Mouse (Mus musculus) lung, embryonic 14.5 days (tissue): Measurements from ENCODE around the gene Ovgp1. TPM values are rescaled to one million over a fixed set of nuclear protein-coding genes. Genes with fewer than 3 reads are reported as not detected.

ENCODE experiments used
- ATAC-seq: fragments of 200-750 bp; cut with Nextera tagmentation; 2 replicates; pipeline ENCODE4 v1.8.0; 2017; ENCODE audit warnings: mild to moderate bottlenecking, moderate TSS enrichment, moderate library complexity; ENCODE audit not compliant: insufficient read depth
- DNase-seq: peaks from one replicate; pipeline ENCODE4 v3.0.0-alpha.2; 2015
- H3K27ac ChIP-seq: fragments of 300-500 bp; sonication (generic); 2 replicates; pipeline ENCODE4 v1.5.1; 2014; ENCODE audit warnings: low read depth, mild to moderate bottlenecking, moderate library complexity
- H3K27me3 ChIP-seq: fragments of 300-500 bp; sonication (generic); 2 replicates; pipeline ENCODE4 v1.6.1; 2014; ENCODE audit warnings: low read length, control low read depth; ENCODE audit not compliant: insufficient read depth
- H3K36me3 ChIP-seq: fragments of 300-500 bp; sonication (generic); 2 replicates; pipeline ENCODE4 v1.6.1; 2014; ENCODE audit warnings: control low read depth; ENCODE audit not compliant: insufficient read depth
- H3K4me1 ChIP-seq: fragments of 300-500 bp; sonication (generic); 2 replicates; pipeline ENCODE4 v1.6.1; 2014; ENCODE audit warnings: antibody characterized with exemption, control low read depth; ENCODE audit not compliant: insufficient read depth
- H3K4me2 ChIP-seq: fragments of 300-500 bp; sonication (generic); 2 replicates; pipeline ENCODE4 v1.6.1; 2014; ENCODE audit warnings: mild to moderate bottlenecking
- H3K4me3 ChIP-seq: fragments of 300-500 bp; sonication (generic); 2 replicates; pipeline ENCODE4 v1.5.1; 2014; ENCODE audit warnings: low read depth, low read length
- H3K9ac ChIP-seq: fragments of 300-500 bp; sonication (generic); 2 replicates; pipeline ENCODE4 v1.6.1; 2014
- H3K9me3 ChIP-seq: fragments of 300-500 bp; sonication (generic); 2 replicates; pipeline ENCODE4 v1.6.1; 2016; ENCODE audit warnings: low read depth, low read length, control low read depth
- CTCF ChIP-seq: IDR thresholded peaks from 2 replicates; pipeline ENCODE4 v1.5.1; 2016; ENCODE audit warnings: antibody characterized with exemption, low read depth
- WGBS: fragments of 180-500 bp; shearing (Covaris S2); extraction: QIAGEN DNeasy Blood & Tissue Kit; methylation state at CpG from one replicate; pipeline ENCODE4 v1.1.7; 2014; 5-methylcytosine and 5-hydroxymethylcytosine counted together
- polyA plus RNA-seq: library from polyadenylated mRNA; unstranded; fragments of >200 nt; fragmentation: Nextera tagmentation; extraction: Ambion mirVana; gene quantifications from 2 replicates; pipeline ENCODE4 v1.2.1, GENCODE M21; 2014

Ovgp1 gene
- polyA plus RNA-seq, 1 experiment from 2014 or later, result 2.4 TPM

- ATAC-seq, result peak; percentile 21; the same call in 1 of the 2 replicates
Observed at GRCm38 (mm10) chr3:105932240-105933071, 41.1 kb upstream of the Ovgp1 start, which contains the start of gene I830077J02Rik. Gene I830077J02Rik, minus strand, starts transcription at chr3:105932664.

GRCm38 (mm10) chr3:105933926-105934325, 39.6 kb upstream of the Ovgp1 start:
- Histone ChIP-seq H3K27ac (no peak overlapping the region), H3K27me3 (no peaks in the 10 kb centered on the region), H3K36me3 (peaks cover 3% of the 10 kb centered on the region; the same call in 1 of the 2 replicates), H3K4me2 (no peak overlapping the region), H3K4me3 (no peak overlapping the region), H3K4me1 (no peaks in the 10 kb centered on the region), H3K9ac (no peak overlapping the region), H3K9me3 (no peaks in the 10 kb centered on the region)
- 88% methylated on average over 6 of the region's 6 CpGs for WGBS
- no peak for ATAC-seq
- TF ChIP-seq CTCF, result no peak
- no peak for DNase-seq

More at GRCm38 (mm10) chr3:105932240-105933071, 41.1 kb upstream of the Ovgp1 start, which contains the start of gene I830077J02Rik:
- H3K27ac ChIP-seq, result no peak within 1 kb of the TSS
- 57% methylated on average over 8 of the region's 8 CpGs for WGBS
- H3K4me3 ChIP-seq, result no peak within 1 kb of the TSS
- peaks cover 3% of the 10 kb centered on the region; the same call in 1 of the 2 replicates for H3K36me3 ChIP-seq
- H3K4me1 ChIP-seq, result no peaks in the 10 kb centered on the region
- TF ChIP-seq CTCF, result no peak
- no peak within 1 kb of the TSS for H3K9ac ChIP-seq
- no peak within 1 kb of the TSS for H3K4me2 ChIP-seq
- H3K9me3 ChIP-seq, result no peaks in the 10 kb centered on the region
- no peak for DNase-seq
- no peaks in the 10 kb centered on the region for H3K27me3 ChIP-seq

GRCm38 (mm10) chr3:105935033-105935432, 38.5 kb upstream of the Ovgp1 start:
- ATAC-seq (no peak; the same call in 1 of the 2 replicates), DNase-seq (peak; percentile 65)
- Histone ChIP-seq H3K36me3 (peaks cover 3% of the 10 kb centered on the region; the same call in 1 of the 2 replicates), H3K9ac (no peak overlapping the region), H3K27me3 (no peaks in the 10 kb centered on the region), H3K9me3 (no peaks in the 10 kb centered on the region), H3K27ac (no peak overlapping the region), H3K4me2 (no peak overlapping the region), H3K4me1 (no peaks in the 10 kb centered on the region), H3K4me3 (no peak overlapping the region)
- no peak for TF ChIP-seq CTCF
- WGBS, result 59% methylated on average over 5 of the region's 5 CpGs

GRCm38 (mm10) chr3:105936111-105936510, 37.4 kb upstream of the Ovgp1 start:
- DNase-seq, result no peak
- no peak for ATAC-seq
- no peak overlapping the region for H3K9ac ChIP-seq
- peaks cover 9% of the 10 kb centered on the region; the same call in 1 of the 2 replicates for H3K36me3 ChIP-seq
- TF ChIP-seq CTCF, result no peak
- no peak overlapping the region for H3K27ac ChIP-seq
- H3K27me3 ChIP-seq, result no peaks in the 10 kb centered on the region
- H3K4me3 ChIP-seq, result no peak overlapping the region
- no peaks in the 10 kb centered on the region for H3K9me3 ChIP-seq
- H3K4me2 ChIP-seq, result no peak overlapping the region
- 83% methylated on average over 4 of the region's 4 CpGs for WGBS
- no peaks in the 10 kb centered on the region for H3K4me1 ChIP-seq

GRCm38 (mm10) chr3:105951348-105951747, 22.2 kb upstream of the Ovgp1 start:
- Histone ChIP-seq H3K4me1 (no peaks in the 10 kb centered on the region), H3K27ac (no peak overlapping the region), H3K9me3 (no peaks in the 10 kb centered on the region), H3K27me3 (no peaks in the 10 kb centered on the region), H3K9ac (no peak overlapping the region), H3K4me3 (no peak overlapping the region), H3K36me3 (peaks cover 87% of the 10 kb centered on the region), H3K4me2 (no peak overlapping the region)
- no peak for TF ChIP-seq CTCF
- ATAC-seq, result no peak
- DNase-seq, result no peak
- 95% methylated on average over 7 of the region's 7 CpGs for WGBS

GRCm38 (mm10) chr3:105957235-105957634, 16.3 kb upstream of the Ovgp1 start:
- Histone ChIP-seq H3K9me3 (no peaks in the 10 kb centered on the region), H3K4me2 (peak overlapping the region; percentile 91; the same call in 1 of the 2 replicates), H3K36me3 (peaks cover 47% of the 10 kb centered on the region), H3K4me3 (no peak overlapping the region), H3K4me1 (peaks cover 7% of the 10 kb centered on the region; the same call in 1 of the 2 replicates), H3K9ac (peak overlapping the region; percentile 96; the same call in 1 of the 2 replicates), H3K27me3 (no peaks in the 10 kb centered on the region), H3K27ac (no peak overlapping the region)
- DNase-seq, result no peak
- ATAC-seq, result no peak
- TF ChIP-seq CTCF, result 0 out of 2 replicates have a peak, but pooled peaks have one; percentile 11
- WGBS, result 97% methylated on average over 1 of the region's 1 CpGs

GRCm38 (mm10) chr3:105958204-105958603, 15.3 kb upstream of the Ovgp1 start:
- Histone ChIP-seq H3K27me3 (no peaks in the 10 kb centered on the region), H3K4me2 (peak overlapping the region; percentile 91), H3K9ac (peak overlapping the region; percentile 96), H3K9me3 (no peaks in the 10 kb centered on the region), H3K27ac (peak overlapping the region; percentile 80), H3K36me3 (peaks cover 47% of the 10 kb centered on the region), H3K4me1 (peaks cover 7% of the 10 kb centered on the region; the same call in 1 of the 2 replicates), H3K4me3 (peak overlapping the region; percentile 84)
- ATAC-seq (no peak), DNase-seq (no peak)
- 36% methylated on average over 5 of the region's 5 CpGs for WGBS
- TF ChIP-seq CTCF, result no peak
